Mouse (Mus musculus): ENCODE results near the gene Gtpbp3.

The Gtpbp3 gene

GRCm38 (mm10) chr8:71487691-71488445 is at the start of gene Gtpbp3:
TSS of gene Gtpbp3 (plus strand) at chr8:71488103.
- DNase-seq (ENCODE audit: low spot score), result peak; percentile 75

DNA sequence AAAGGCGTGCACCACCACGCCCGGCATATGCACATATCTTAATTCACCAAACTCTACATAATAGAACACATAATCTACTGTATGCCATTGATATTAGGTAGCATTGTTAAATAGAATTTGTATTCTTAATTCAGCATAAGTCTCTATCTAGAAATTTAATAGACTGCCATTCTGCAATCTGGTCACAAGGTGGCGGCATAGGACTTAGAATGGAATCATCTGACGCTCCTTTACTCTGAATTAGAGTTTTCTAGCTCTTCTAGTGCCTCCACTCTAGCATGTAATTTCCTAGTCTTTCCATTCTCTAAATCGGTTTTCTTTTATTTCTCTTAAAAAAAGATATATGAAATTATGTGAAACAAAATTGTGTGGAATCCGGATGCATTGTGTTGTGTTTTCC is 46.5 kb upstream of the Gtpbp3 start:
- DNase-seq (ENCODE audit: low spot score), result no peak

GRCm38 (mm10) chr8:71445096-71445495 is 42.8 kb upstream of the Gtpbp3 start:
- no peak for DNase-seq (ENCODE audit: low spot score)

GRCm38 (mm10) chr8:71451337-71451736 is 36.6 kb upstream of the Gtpbp3 start:
- DNase-seq (ENCODE audit: low spot score), result no peak

DNA sequence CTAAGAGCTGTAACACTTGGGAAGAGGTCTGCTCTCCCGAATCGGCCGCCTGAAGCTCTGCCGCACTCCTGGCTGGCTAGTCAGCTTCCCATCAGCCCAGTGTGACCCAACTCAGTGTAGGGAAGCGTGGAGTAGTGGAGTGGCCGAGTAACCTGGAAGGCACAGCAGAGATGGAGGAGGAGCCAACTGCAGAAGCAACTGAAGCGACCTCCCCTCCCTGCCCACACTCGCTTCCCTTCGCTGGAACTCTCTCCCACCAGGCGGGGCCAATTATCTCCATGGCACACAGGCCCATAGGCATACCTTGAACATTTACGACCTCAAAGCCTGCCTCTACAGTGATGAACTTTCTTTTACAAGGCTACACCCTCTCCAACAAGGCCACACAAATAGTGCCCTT is 36.1 kb upstream of the Gtpbp3 start:
- no peak for DNase-seq (ENCODE audit: low spot score)

DNA sequence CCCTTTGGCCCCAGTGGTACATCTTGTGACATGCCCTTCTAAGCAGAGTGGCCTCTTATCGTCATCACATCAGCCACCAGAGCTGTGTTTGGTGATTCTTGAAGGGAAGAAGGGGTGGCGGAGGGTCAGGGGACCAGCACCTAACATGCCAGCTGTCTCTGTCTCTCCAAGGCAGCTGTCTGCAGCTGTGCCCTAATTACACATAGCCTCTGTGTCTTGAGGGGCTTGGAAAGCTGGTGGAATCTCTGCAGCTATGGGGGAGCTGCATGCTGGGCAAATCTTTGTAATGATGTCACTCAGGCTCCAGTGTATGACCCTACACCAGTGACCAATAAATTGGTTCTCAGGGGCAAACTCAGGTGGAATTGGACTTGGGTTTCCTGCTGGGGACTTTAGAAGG is 35.2 kb upstream of the Gtpbp3 start:
- DNase-seq (ENCODE audit: low spot score), result no peak

DNA sequence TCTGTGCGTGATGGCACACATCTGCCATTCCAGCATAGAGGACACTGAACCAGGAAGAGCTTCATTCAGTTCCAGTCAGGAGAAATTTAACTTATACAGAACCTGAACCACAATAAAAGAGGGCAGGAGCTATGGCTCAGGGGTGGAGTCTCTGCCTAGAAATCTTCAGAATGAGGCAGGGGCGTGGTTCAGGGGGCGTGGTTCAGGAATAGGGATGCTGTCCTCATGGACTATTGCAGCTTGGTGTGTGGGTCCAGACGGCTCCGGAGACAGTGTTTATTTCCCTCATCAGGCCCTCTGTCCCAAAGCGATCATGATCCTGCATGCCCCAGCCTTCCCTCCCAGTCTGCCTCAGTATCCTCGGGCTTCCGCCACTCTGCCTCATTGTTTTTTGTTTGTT is 33.2 kb upstream of the Gtpbp3 start:
- DNase-seq (ENCODE audit: low spot score), result no peak

GRCm38 (mm10) chr8:71456906-71457305 is 31.0 kb upstream of the Gtpbp3 start:
- no peak for DNase-seq (ENCODE audit: low spot score)

DNA sequence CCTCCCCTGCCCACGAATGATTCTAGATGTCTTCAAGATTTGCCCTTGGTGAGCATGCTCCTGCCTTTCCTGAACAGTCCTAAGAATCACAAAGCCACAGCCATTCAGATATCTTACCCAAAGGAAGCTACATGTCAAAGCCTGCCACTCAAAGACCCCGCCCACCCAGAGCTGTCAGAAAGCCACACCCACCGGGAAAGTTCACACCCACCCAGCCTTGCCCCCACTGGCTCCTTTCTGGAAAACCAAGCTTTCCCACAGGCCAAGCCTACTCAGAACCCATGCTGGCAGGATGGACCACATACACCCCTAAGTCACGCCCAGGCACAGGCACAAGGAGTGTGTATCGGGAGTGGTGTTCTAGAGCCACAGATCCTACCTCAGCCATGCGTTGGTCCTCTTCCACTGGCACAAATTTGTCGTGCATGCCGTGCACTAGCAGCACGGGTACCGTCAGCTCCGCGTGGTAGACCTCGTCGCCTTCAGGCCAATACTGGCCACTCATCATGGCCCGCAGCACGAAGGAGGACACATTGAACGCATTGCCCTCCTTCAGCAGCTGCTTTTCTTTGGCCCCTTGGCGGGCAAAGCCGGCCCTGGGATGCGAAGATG is 30.1 kb upstream of the Gtpbp3 start:
- no peak for DNase-seq (ENCODE audit: low spot score)

DNA sequence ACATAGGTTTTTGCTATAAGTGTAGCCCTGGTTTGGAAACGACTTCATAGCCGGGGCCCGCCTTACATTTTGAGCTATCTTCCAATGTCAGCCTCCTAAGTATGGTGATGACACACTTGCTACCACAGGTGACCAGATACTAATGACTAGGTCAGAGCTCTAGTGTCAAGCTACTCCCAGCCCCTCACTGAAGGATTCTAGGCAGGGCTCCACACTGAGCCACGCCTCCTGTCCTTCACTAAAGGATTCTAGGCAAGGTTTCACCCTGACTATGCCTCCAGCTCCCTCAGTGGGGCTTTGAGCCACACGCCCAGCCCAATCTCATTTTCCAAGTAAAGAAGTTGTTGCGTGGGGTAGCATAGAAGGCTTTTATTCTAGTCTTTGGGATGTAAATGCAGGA is 27.2 kb upstream of the Gtpbp3 start:
- DNase-seq (ENCODE audit: low spot score), result no peak

- DNase-seq (ENCODE audit: low spot score), result peak; percentile 3
Observed at GRCm38 (mm10) chr8:71461152-71461840, 26.6 kb upstream of the Gtpbp3 start.

DNA sequence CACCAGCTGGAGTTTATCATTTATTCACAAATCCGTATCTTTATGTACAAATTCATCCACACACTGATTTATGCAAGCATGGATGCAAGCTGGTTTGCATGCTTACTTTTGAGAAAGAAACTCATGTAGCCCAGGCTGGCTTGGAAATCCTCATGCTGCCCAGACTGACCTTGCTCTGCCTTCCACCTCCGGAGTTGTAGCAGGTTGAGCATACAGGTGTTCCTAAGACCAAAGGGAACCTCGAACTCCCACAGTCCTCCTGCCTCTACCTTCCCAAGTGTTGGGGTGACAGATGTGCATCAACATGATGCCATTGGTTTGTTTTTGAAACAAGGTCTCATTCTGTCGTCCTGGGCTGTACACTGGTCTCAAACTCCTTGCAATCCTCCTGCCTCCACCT is 25.7 kb upstream of the Gtpbp3 start:
- no peak for DNase-seq (ENCODE audit: low spot score)

- DNase-seq (ENCODE audit: low spot score), result peak; percentile 11
Observed at GRCm38 (mm10) chr8:71462786-71463185, 25.1 kb upstream of the Gtpbp3 start.

DNA sequence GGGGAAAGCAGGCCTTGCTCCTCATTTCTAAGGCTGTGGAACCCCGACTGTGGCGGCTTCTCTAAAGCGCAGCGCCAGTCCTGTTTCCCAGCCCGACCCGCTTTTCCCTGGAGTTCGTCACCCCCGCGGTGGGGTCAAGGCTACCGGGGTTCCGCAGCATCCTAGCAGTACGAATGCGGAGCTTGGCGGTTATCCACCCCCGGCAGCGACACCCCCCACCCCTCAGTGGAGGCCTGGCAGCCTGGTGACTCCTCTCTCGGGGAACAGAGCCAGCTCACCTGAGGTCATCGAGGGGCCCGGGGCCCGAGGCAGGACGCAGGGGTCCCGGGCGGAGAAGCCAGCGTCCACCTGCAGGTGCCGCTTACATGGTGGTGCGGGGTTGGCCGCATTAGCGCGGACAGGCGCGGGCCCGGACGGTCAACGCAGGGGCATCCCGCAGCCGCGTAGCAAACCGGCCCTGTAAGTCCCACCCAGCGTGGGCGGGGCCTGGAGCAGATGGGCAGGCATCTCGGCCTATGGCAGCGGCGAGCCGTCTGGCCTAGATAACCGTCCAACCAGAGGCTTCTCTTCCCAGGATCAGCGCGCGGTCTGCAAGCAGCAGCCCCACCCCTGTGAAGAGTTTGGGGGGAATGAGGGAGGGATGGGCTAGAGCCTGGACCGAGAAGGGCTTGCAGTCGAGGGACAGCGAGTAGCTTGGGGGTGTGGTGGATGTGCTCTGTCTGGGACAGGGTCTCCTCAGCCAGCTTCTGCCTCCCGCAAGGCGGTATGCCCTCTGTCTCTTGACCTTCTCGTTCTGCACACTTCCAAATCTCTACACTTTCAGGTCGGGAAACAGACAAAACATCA is 24.5 kb upstream of the Gtpbp3 start, which contains the start of gene Abhd8:
Gene Abhd8 (minus strand): TSS at position 468 of the 846 bp plus-strand sequence.
- peak; percentile 94 for DNase-seq (ENCODE audit: low spot score)

- DNase-seq (ENCODE audit: low spot score), result peak; percentile 99
Observed at GRCm38 (mm10) chr8:71464513-71465500, 23.1 kb upstream of the Gtpbp3 start, which contains the start of gene Mrpl34. TSS of gene Mrpl34 (plus strand) at chr8:71464959.

- DNase-seq (ENCODE audit: low spot score), result no peak
Observed at GRCm38 (mm10) chr8:71465733-71466132, 22.2 kb upstream of the Gtpbp3 start.

DNA sequence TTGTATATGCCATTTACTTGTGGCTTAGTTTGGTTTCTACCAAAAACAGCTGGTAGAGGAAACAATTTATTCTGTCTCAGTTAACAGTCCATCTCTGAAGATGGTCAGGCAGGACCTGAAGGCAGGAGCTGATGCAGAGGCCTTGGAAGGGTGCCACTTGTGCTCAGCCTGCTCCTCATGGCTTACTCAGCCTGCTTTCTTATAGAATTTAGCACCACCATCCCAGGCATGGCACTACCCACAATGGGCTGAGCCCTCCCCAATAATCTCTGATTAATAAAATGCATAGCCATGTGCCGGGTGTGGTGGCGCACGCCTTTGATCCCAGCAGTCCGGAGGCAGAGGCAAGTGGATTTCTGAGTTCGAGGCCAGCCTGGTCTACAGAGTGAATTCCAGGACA is 21.7 kb upstream of the Gtpbp3 start:
- peak; percentile 9 for DNase-seq (ENCODE audit: low spot score)

DNA sequence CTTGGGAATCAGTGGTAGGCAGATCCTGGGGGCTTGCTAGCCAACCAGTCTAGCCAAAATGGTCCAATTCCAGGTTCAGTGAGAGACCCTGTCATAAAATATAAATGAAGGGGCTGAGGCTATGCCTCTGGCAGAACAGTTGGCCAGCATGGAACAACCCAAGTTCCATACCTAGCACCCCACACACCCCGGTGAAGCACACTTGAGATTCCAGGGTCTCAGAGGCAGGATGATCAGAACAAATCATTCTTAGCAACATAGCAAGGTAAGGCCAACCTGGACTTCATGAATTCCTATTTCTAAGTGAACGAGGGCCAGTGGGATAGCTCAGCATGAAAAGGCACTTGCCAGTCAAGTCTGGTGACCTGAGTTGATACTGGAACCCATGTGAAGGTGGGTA is 20.7 kb upstream of the Gtpbp3 start:
- no peak for DNase-seq (ENCODE audit: low spot score)

DNA sequence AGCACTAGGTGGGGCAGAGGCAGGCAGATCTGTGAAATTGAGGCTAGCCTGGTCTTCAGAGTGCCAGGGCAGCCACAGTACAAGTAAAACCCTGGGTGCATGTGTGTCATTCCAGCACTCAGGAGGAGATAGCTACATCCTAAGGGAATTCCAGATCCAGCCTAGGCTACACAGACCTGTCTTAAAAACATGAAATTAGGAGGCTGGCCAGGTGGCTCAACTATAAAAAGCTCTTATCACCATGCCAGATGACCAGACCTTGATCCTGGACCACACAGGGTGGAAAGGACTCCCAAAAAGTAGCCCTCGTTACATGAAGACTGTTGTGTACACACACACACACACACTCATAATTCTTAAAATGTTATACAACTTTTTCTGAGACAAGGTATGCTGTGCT is 19.9 kb upstream of the Gtpbp3 start:
- no peak for DNase-seq (ENCODE audit: low spot score)

DNA sequence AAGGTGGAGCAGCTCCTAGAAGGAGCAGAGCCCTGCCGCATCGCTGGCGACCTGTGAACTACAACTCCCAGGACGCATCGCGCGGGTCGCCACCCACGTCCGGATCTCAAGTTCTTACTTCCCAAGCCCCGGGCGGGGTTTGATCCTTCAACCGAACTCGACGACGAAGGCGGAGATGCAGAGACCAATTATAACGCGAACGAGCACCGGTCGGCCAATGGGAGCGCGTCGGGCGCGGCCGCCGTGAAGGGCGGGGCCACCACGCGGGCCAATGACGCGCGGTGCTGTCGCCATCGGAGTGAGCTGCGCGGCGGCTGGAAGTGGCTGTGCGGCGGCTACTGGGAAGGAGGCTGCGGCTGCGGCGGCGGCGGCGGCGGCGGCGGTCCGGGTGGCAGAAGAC is 19.0 kb upstream of the Gtpbp3 start, which contains the start of gene Dda1:
Gene Dda1 (plus strand): TSS at position 284 of the 400 bp plus-strand sequence.
- DNase-seq (ENCODE audit: low spot score), result peak; percentile 97

GRCm38 (mm10) chr8:71469411-71469810 is 18.5 kb upstream of the Gtpbp3 start:
- peak; percentile 16 for DNase-seq (ENCODE audit: low spot score)
